Mouse (Mus musculus): ENCODE measurements around the gene Myl3. TPM values are rescaled to one million over a fixed set of nuclear protein-coding genes. Genes with fewer than 3 reads are reported as not detected.

The Myl3 gene
- total and polyA plus RNA-seq, 3 experiments: not detected

GRCm38 (mm10) chr9:110797013-110797412, 55.4 kb downstream of the Myl3 start:
- no peaks in the 10 kb centered on the region for H3K36me3 ChIP-seq (replicated peaks in 1 of 2; ENCODE audit: control insufficient read depth in 1 of 2, insufficient read depth in 1 of 2, low read length in 1 of 2)
- TF ChIP-seq CHD2 (IDR thresholded peaks at IDR 0.05; ENCODE audit: low read length): no peak
- TF ChIP-seq MYC (IDR thresholded peaks at IDR 0.05; ENCODE audit: low read depth, low read length): no peak
- TF ChIP-seq ELF1 (IDR thresholded peaks at IDR 0.05; ENCODE audit: low read depth, low read length): no peak
- TF ChIP-seq SMC3 (IDR thresholded peaks at IDR 0.05; ENCODE audit: low read depth, low read length): no peak
- TF ChIP-seq MAFK (IDR thresholded peaks at IDR 0.05; ENCODE audit: insufficient replicate concordance, low read length): no peak
- 0 out of 2 replicates have a peak, but pooled peaks have one; percentile 18 for TF ChIP-seq BHLHE40 (IDR thresholded peaks at IDR 0.05; ENCODE audit: low read depth, low read length)
- no peak for TF ChIP-seq USF2 (conservative IDR thresholded peaks at IDR 0.05; ENCODE audit: low read depth, low read length)
- dilution Hi-C loops (cut with MboI; ENCODE audit: extremely low pct_ligation_motif_present, extremely low pct_unique_long_range_greater_than_20kb, low sequenced_read_pairs): no loop called here
- H3K9ac ChIP-seq (ENCODE audit: insufficient read depth, low read depth): no peak overlapping the region
- peaks cover 11 to 45% of the 10 kb centered on the region in 2 experiments; a peak in 3 of 4 replicates for H3K4me1 ChIP-seq (ENCODE audit: control insufficient read depth in 1 of 2, insufficient read depth in 2 of 2)
- H3K4me2 ChIP-seq (ENCODE audit: insufficient read depth, low read depth, poor library complexity, severe bottlenecking): no peak overlapping the region
- no peaks in the 10 kb centered on the region for H3K79me2 ChIP-seq (replicated peaks; ENCODE audit: control insufficient read depth, extremely low read depth, insufficient read depth, poor library complexity, severe bottlenecking)
- H3K27me3 ChIP-seq (replicated peaks): no peaks in the 10 kb centered on the region
- peak overlapping the region in 1 of 3 experiments; percentile 32 for H3K4me3 ChIP-seq (replicated peaks in 1 of 3; ENCODE audit: low read depth in 2 of 3, low read length in 2 of 3, poor library complexity in 1 of 3)
- in situ Hi-C loops (cut with MboI; ENCODE audit: low pct_ligation_motif_present, low pct_unique_long_range_greater_than_20kb, low sequenced_read_pairs): no loop called here
- no peak overlapping the region for H3K27ac ChIP-seq (ENCODE audit: insufficient read depth, low read depth)
- no peaks in the 10 kb centered on the region for H3K9me3 ChIP-seq (replicated peaks; ENCODE audit: low read length)
- peak; percentile 56 for DNase-seq (ENCODE audit: extremely low read depth)

- Histone ChIP-seq H3K36me3 (replicated peaks in 1 of 2; ENCODE audit: control insufficient read depth in 1 of 2, insufficient read depth in 1 of 2, low read length in 1 of 2) (no peaks in the 10 kb centered on the region), H3K4me3 (replicated peaks in 1 of 3; ENCODE audit: low read depth in 2 of 3, low read length in 2 of 3, poor library complexity in 1 of 3) (peak within 1 kb of the TSS in 1 of 3 experiments; percentile 32), H3K9ac (ENCODE audit: insufficient read depth, low read depth) (no peak within 1 kb of the TSS), H3K27me3 (replicated peaks) (no peaks in the 10 kb centered on the region), H3K4me2 (ENCODE audit: insufficient read depth, low read depth, poor library complexity, severe bottlenecking) (no peak within 1 kb of the TSS), H3K79me2 (replicated peaks; ENCODE audit: control insufficient read depth, extremely low read depth, insufficient read depth, poor library complexity, severe bottlenecking) (no peaks in the 10 kb centered on the region), H3K9me3 (replicated peaks; ENCODE audit: low read length) (no peaks in the 10 kb centered on the region), H3K27ac (ENCODE audit: insufficient read depth, low read depth) (no peak within 1 kb of the TSS), H3K4me1 (ENCODE audit: control insufficient read depth in 1 of 2, insufficient read depth in 2 of 2) (peaks cover 13 to 53% of the 10 kb centered on the region in 2 experiments; a peak in 3 of 4 replicates)
- DNase-seq (ENCODE audit: extremely low read depth): no peak
- dilution Hi-C loops (cut with MboI; ENCODE audit: extremely low pct_ligation_motif_present, extremely low pct_unique_long_range_greater_than_20kb, low sequenced_read_pairs): no loop called here
- in situ Hi-C loops (cut with MboI; ENCODE audit: low pct_ligation_motif_present, low pct_unique_long_range_greater_than_20kb, low sequenced_read_pairs): no loop called here
- TF ChIP-seq MAX (IDR thresholded peaks at IDR 0.05; ENCODE audit: low read length) (no peak), TCF12 (IDR thresholded peaks at IDR 0.05; ENCODE audit: low read depth, low read length) (no peak), MAFK (IDR thresholded peaks at IDR 0.05; ENCODE audit: insufficient replicate concordance, low read length) (no peak), TBP (conservative IDR thresholded peaks at IDR 0.05; ENCODE audit: low read depth, low read length) (no peak), GABPA (IDR thresholded peaks at IDR 0.05; ENCODE audit: insufficient replicate concordance, low read depth, low read length) (no peak), RAD21 (IDR thresholded peaks at IDR 0.05; ENCODE audit: low read depth, low read length) (no peak), ZKSCAN1 (IDR thresholded peaks at IDR 0.05; ENCODE audit: borderline replicate concordance, low read depth, low read length) (no peak), E2F4 (IDR thresholded peaks at IDR 0.05; ENCODE audit: insufficient replicate concordance, low read depth, low read length) (no peak), ETS1 (conservative IDR thresholded peaks at IDR 0.05; ENCODE audit: low read depth, low read length) (no peak), CHD2 (IDR thresholded peaks at IDR 0.05; ENCODE audit: low read length) (no peak), NRF1 (IDR thresholded peaks at IDR 0.05; ENCODE audit: low read depth, low read length) (no peak), HCFC1 (IDR thresholded peaks at IDR 0.05; ENCODE audit: low read depth, low read length) (no peak), SMC3 (IDR thresholded peaks at IDR 0.05; ENCODE audit: low read depth, low read length) (no peak), SIN3A (IDR thresholded peaks at IDR 0.05; ENCODE audit: low read length) (no peak), MYC (IDR thresholded peaks at IDR 0.05; ENCODE audit: low read depth, low read length) (no peak), RCOR1 (conservative IDR thresholded peaks at IDR 0.05; ENCODE audit: low read depth, low read length) (no peak), ELF1 (IDR thresholded peaks at IDR 0.05; ENCODE audit: low read depth, low read length) (no peak), EP300 (IDR thresholded peaks at IDR 0.05; ENCODE audit: low read length) (no peak), MXI1 (IDR thresholded peaks at IDR 0.05; ENCODE audit: low read depth, low read length) (no peak)
Observed at GRCm38 (mm10) chr9:110797866-110798265, 56.2 kb downstream of the Myl3 start, which contains the start of gene Prss42. TSS of gene Prss42 (plus strand) at chr9:110798166.
